Mouse (Mus musculus) heart, postnatal 0 days (tissue): ENCODE results near the gene L3mbtl3. TPM values are rescaled to one million over a fixed set of nuclear protein-coding genes. Genes with fewer than 3 reads are reported as not detected.

Source experiments
- ATAC-seq: fragments of 200-750 bp; cut with Nextera tagmentation; 2 replicates; pipeline ENCODE4 v1.8.0; 2017; ENCODE audit warnings: low read depth, moderate number of reproducible peaks, moderate library complexity; ENCODE audit not compliant: insufficient read depth
- DNase-seq: peaks from one replicate; pipeline ENCODE4 v3.0.0-alpha.2; 2016; ENCODE audit warnings: low spot score
- H3K27ac ChIP-seq: fragments of 300-500 bp; sonication (generic); 2 replicates; pipeline ENCODE4 v1.5.1; 2014; ENCODE audit warnings: low read depth, mild to moderate bottlenecking
- H3K27me3 ChIP-seq: fragments of 300-500 bp; sonication (generic); 2 replicates; pipeline ENCODE4 v1.6.1; 2014; ENCODE audit warnings: low read length, mixed read lengths; ENCODE audit not compliant: control insufficient read depth, insufficient read depth
- H3K36me3 ChIP-seq: fragments of 300-500 bp; sonication (generic); replicated peaks from 2 replicates; pipeline ENCODE4 v1.6.1; 2014; ENCODE audit warnings: low read length, mixed read lengths; ENCODE audit not compliant: control insufficient read depth, insufficient read depth
- H3K4me1 ChIP-seq: fragments of 300-500 bp; sonication (generic); 2 replicates; pipeline ENCODE4 v1.6.1; 2014; ENCODE audit warnings: antibody characterized with exemption; ENCODE audit not compliant: control insufficient read depth, insufficient read depth
- H3K4me2 ChIP-seq: fragments of 300-500 bp; sonication (generic); 2 replicates; pipeline ENCODE4 v1.6.1; 2014; ENCODE audit warnings: low read depth, mild to moderate bottlenecking, low read length, moderate library complexity
- H3K4me3 ChIP-seq: fragments of 300-500 bp; sonication (generic); 2 replicates; pipeline ENCODE4 v1.5.1; 2014; ENCODE audit warnings: low read depth, low read length
- H3K9ac ChIP-seq: fragments of 300-500 bp; sonication (generic); replicated peaks from 2 replicates; pipeline ENCODE4 v1.6.1; 2014; ENCODE audit warnings: low read depth, low read length, mixed read lengths
- H3K9me3 ChIP-seq: fragments of 300-500 bp; sonication (generic); replicated peaks from 2 replicates; pipeline ENCODE4 v1.6.1; 2016; ENCODE audit warnings: low read length; ENCODE audit not compliant: control insufficient read depth
- CTCF ChIP-seq: IDR thresholded peaks from 2 replicates; pipeline ENCODE4 v1.5.1; 2016; ENCODE audit warnings: antibody characterized with exemption, control low read depth, low read depth
- EP300 ChIP-seq: IDR thresholded peaks from 2 replicates; pipeline ENCODE4 v1.6.1; 2016; ENCODE audit warnings: antibody characterized with exemption, low read depth
- WGBS: fragments of 180-500 bp; shearing (Covaris S2); extraction: QIAGEN DNeasy Blood & Tissue Kit; methylation state at CpG from one replicate; pipeline ENCODE4 v1.1.7; 2014; 5-methylcytosine and 5-hydroxymethylcytosine counted together
- polyA plus RNA-seq: library from polyadenylated mRNA; unstranded; fragments of >200 nt; fragmentation: Nextera tagmentation; extraction: Ambion mirVana; gene quantifications from 2 replicates; pipeline ENCODE4 v1.2.1, GENCODE M21; 2015
- total RNA-seq: library from RNA; depleted of rRNA; stranded (reverse); fragments of >200 nt; gene quantifications from 2 replicates; pipeline ENCODE4 v1.2.3, GENCODE M21; 2014; ENCODE audit warnings: low replicate concordance

The L3mbtl3 gene
- total and polyA plus RNA-seq, 2 experiments from 2014 or later, result 5.2 to 9.7 TPM

GRCm38 (mm10) chr10:26364942-26365341, 10.8 kb downstream of the L3mbtl3 start:
- H3K27ac ChIP-seq, result no peak overlapping the region
- no peak overlapping the region for H3K9ac ChIP-seq
- DNase-seq, result no peak
- no peaks in the 10 kb centered on the region for H3K4me1 ChIP-seq
- H3K9me3 ChIP-seq, result no peaks in the 10 kb centered on the region
- WGBS, result 86% methylated on average over 2 of the region's 2 CpGs
- no peak for ATAC-seq
- no peaks in the 10 kb centered on the region for H3K36me3 ChIP-seq
- H3K4me2 ChIP-seq, result no peak overlapping the region
- no peak overlapping the region for H3K4me3 ChIP-seq
- no peak for TF ChIP-seq EP300
- TF ChIP-seq CTCF, result no peak
- H3K27me3 ChIP-seq, result no peaks in the 10 kb centered on the region

- 69% methylated on average over 8 of the region's 8 CpGs for WGBS
- Histone ChIP-seq H3K4me1 (no peaks in the 10 kb centered on the region), H3K4me3 (no peak overlapping the region), H3K36me3 (no peaks in the 10 kb centered on the region), H3K27me3 (no peaks in the 10 kb centered on the region), H3K9ac (no peak overlapping the region), H3K27ac (no peak overlapping the region), H3K9me3 (no peaks in the 10 kb centered on the region), H3K4me2 (no peak overlapping the region)
- ATAC-seq (no peak), DNase-seq (no peak)
- no peak for TF ChIP-seq EP300
- no peak for TF ChIP-seq CTCF
These were observed 11.4 kb downstream of the L3mbtl3 start for GRCm38 (mm10) chr10:26364326-26364856.

GRCm38 (mm10) chr10:26363605-26364004, 12.2 kb downstream of the L3mbtl3 start:
- WGBS, result 42% methylated on average over 3 of the region's 3 CpGs
- TF ChIP-seq CTCF (no peak), EP300 (no peak)
- no peak for DNase-seq

GRCm38 (mm10) chr10:26358798-26359197, 17.0 kb downstream of the L3mbtl3 start:
- no peaks in the 10 kb centered on the region for H3K36me3 ChIP-seq
- no peak overlapping the region for H3K9ac ChIP-seq
- H3K9me3 ChIP-seq, result no peaks in the 10 kb centered on the region
- H3K27me3 ChIP-seq, result no peaks in the 10 kb centered on the region
- ATAC-seq (no peak), DNase-seq (no peak)
- no peak overlapping the region for H3K4me2 ChIP-seq
- no peak for TF ChIP-seq EP300
- TF ChIP-seq CTCF, result no peak
- 66% methylated on average over 6 of the region's 6 CpGs for WGBS
- H3K27ac ChIP-seq, result no peak overlapping the region
- H3K4me3 ChIP-seq, result no peak overlapping the region
- H3K4me1 ChIP-seq, result peaks cover 5% of the 10 kb centered on the region; the same call in 1 of the 2 replicates

More at GRCm38 (mm10) chr10:26363605-26364004, 12.2 kb downstream of the L3mbtl3 start:
- no peak overlapping the region for H3K4me2 ChIP-seq
- H3K9me3 ChIP-seq, result no peaks in the 10 kb centered on the region
- no peak overlapping the region for H3K9ac ChIP-seq
- no peak overlapping the region for H3K4me3 ChIP-seq
- no peaks in the 10 kb centered on the region for H3K36me3 ChIP-seq
- no peaks in the 10 kb centered on the region for H3K27me3 ChIP-seq
- peaks cover 5% of the 10 kb centered on the region; the same call in 1 of the 2 replicates for H3K4me1 ChIP-seq
- no peak overlapping the region for H3K27ac ChIP-seq
- no peak for ATAC-seq

GRCm38 (mm10) chr10:26358231-26358630, 17.5 kb downstream of the L3mbtl3 start:
- H3K27me3 ChIP-seq, result no peaks in the 10 kb centered on the region
- TF ChIP-seq EP300 (no peak), CTCF (no peak)
- H3K9me3 ChIP-seq, result no peaks in the 10 kb centered on the region
- H3K4me2 ChIP-seq, result no peak overlapping the region
- no peaks in the 10 kb centered on the region for H3K36me3 ChIP-seq
- WGBS, result 80% methylated on average over 5 of the region's 5 CpGs
- ATAC-seq (no peak), DNase-seq (no peak)
- no peak overlapping the region for H3K27ac ChIP-seq
- no peak overlapping the region for H3K4me3 ChIP-seq
- no peak overlapping the region for H3K9ac ChIP-seq
- peaks cover 5% of the 10 kb centered on the region; the same call in 1 of the 2 replicates for H3K4me1 ChIP-seq

GRCm38 (mm10) chr10:26353781-26354180, 22.0 kb downstream of the L3mbtl3 start:
- Histone ChIP-seq H3K9ac (no peak overlapping the region), H3K36me3 (0 out of 2 replicates have a peak, but pooled peaks cover 4% of the 10 kb centered on the region), H3K27me3 (no peaks in the 10 kb centered on the region), H3K4me2 (no peak overlapping the region), H3K27ac (no peak overlapping the region), H3K4me3 (no peak overlapping the region), H3K4me1 (peaks cover 2% of the 10 kb centered on the region; the same call in 1 of the 2 replicates), H3K9me3 (no peaks in the 10 kb centered on the region)
- ATAC-seq (no peak), DNase-seq (no peak)
- WGBS, result 75% methylated on average over 4 of the region's 4 CpGs
- TF ChIP-seq EP300 (no peak), CTCF (no peak)
